Mouse (Mus musculus) neural tube, embryonic 15.5 days (tissue): Measurements from ENCODE around the gene Klc2. TPM values are rescaled to one million over a fixed set of nuclear protein-coding genes. Genes with fewer than 3 reads are reported as not detected.

Experiments
- ATAC-seq: fragments of 200-750 bp; cut with Nextera tagmentation; 2 replicates; pipeline ENCODE4 v1.8.0; 2017; ENCODE audit warnings: mild to moderate bottlenecking, moderate TSS enrichment, moderate library complexity; ENCODE audit not compliant: low FRiP score
- H3K27ac ChIP-seq: fragments of 300-500 bp; sonication (generic); replicated peaks from 2 replicates; pipeline ENCODE4 v1.5.1; 2015; ENCODE audit warnings: mild to moderate bottlenecking, inconsistent platforms
- H3K27me3 ChIP-seq: fragments of 300-500 bp; sonication (generic); replicated peaks from 2 replicates; pipeline ENCODE4 v1.6.1; 2015; ENCODE audit warnings: inconsistent platforms
- H3K36me3 ChIP-seq: fragments of 300-500 bp; sonication (generic); 2 replicates; pipeline ENCODE4 v1.6.1; 2015; ENCODE audit warnings: inconsistent platforms
- H3K4me1 ChIP-seq: fragments of 300-500 bp; sonication (generic); 2 replicates; pipeline ENCODE4 v1.6.1; 2015; ENCODE audit warnings: inconsistent platforms
- H3K4me2 ChIP-seq: fragments of 300-500 bp; sonication (generic); 2 replicates; pipeline ENCODE4 v1.6.1; 2015; ENCODE audit warnings: inconsistent platforms, mild to moderate bottlenecking, moderate library complexity
- H3K4me3 ChIP-seq: fragments of 300-500 bp; sonication (generic); replicated peaks from 2 replicates; pipeline ENCODE4 v1.5.1; 2015; ENCODE audit warnings: mild to moderate bottlenecking, inconsistent platforms
- H3K9ac ChIP-seq: fragments of 300-500 bp; sonication (generic); replicated peaks from 2 replicates; pipeline ENCODE4 v1.6.1; 2015; ENCODE audit warnings: mild to moderate bottlenecking, inconsistent platforms
- H3K9me3 ChIP-seq: fragments of 300-500 bp; sonication (generic); replicated peaks from 2 replicates; pipeline ENCODE4 v1.6.1; 2016; ENCODE audit warnings: inconsistent platforms
- WGBS: fragments of 180-500 bp; shearing (Covaris S2); methylation state at CpG from one replicate; pipeline ENCODE4 v1.1.7; 2015; ENCODE audit warnings: mixed read lengths; 5-methylcytosine and 5-hydroxymethylcytosine counted together
- polyA plus RNA-seq: library from polyadenylated mRNA; unstranded; fragments of >200 nt; fragmentation: Nextera tagmentation; extraction: Ambion mirVana; gene quantifications from 2 replicates; pipeline ENCODE4 v1.2.1, GENCODE M21; 2015

The Klc2 gene
- polyA plus RNA-seq, 1 experiment from 2014 or later = 94.5 TPM

- no peak for ATAC-seq
- peak overlapping the region; percentile 83 for H3K4me2 ChIP-seq
These were observed 48.4 kb downstream of the Klc2 start for GRCm38 (mm10) chr19:5069978-5070377.

DNA sequence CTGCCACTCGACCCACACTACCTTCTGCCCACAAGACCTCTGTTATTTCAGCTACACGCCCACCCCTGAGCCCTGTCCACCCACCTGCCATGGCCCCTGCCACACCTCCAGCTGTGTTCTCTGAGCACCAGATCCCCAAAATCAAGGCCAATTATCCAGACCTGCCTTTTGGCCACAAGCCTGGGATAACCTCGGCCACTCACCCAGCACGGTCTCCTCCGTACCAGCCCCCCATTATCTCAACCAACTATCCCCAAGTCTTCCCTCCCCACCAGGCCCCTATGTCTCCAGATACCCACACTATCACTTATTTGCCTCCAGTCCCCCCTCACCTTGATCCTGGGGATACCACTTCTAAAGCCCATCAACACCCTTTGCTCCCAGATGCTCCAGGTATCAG is 48.9 kb downstream of the Klc2 start:
- no peaks in the 10 kb centered on the region for H3K36me3 ChIP-seq
- peak overlapping the region; percentile 83 for H3K4me2 ChIP-seq
- H3K27ac ChIP-seq = no peak overlapping the region
- no peak for ATAC-seq
- peak overlapping the region; percentile 41; the same call in 1 of the 2 replicates for H3K4me3 ChIP-seq
- 81% methylated on average over 5 of the region's 5 CpGs for WGBS
- H3K27me3 ChIP-seq = peaks cover 52% of the 10 kb centered on the region
- H3K9me3 ChIP-seq = no peaks in the 10 kb centered on the region
- H3K4me1 ChIP-seq = peaks cover 45% of the 10 kb centered on the region
- no peak overlapping the region for H3K9ac ChIP-seq

More at GRCm38 (mm10) chr19:5069978-5070377, 48.4 kb downstream of the Klc2 start:
- 76% methylated on average over 7 of the region's 7 CpGs for WGBS
- H3K4me3 ChIP-seq = no peak overlapping the region
- peaks cover 45% of the 10 kb centered on the region for H3K4me1 ChIP-seq
- no peaks in the 10 kb centered on the region for H3K36me3 ChIP-seq
- H3K27me3 ChIP-seq = peaks cover 57% of the 10 kb centered on the region
- no peaks in the 10 kb centered on the region for H3K9me3 ChIP-seq
- no peak overlapping the region for H3K9ac ChIP-seq
- H3K27ac ChIP-seq = no peak overlapping the region

- peak overlapping the region; percentile 41 for H3K4me3 ChIP-seq
- ATAC-seq = no peak
- H3K36me3 ChIP-seq = no peaks in the 10 kb centered on the region
- no peak overlapping the region for H3K27ac ChIP-seq
- H3K27me3 ChIP-seq = peaks cover 44% of the 10 kb centered on the region
- H3K4me2 ChIP-seq = peak overlapping the region; percentile 83
- peak overlapping the region; percentile 53 for H3K9ac ChIP-seq
- no peaks in the 10 kb centered on the region for H3K9me3 ChIP-seq
- peaks cover 45% of the 10 kb centered on the region for H3K4me1 ChIP-seq
- 28% methylated on average over 21 of the region's 21 CpGs for WGBS
These were observed 49.7 kb downstream of the Klc2 start for GRCm38 (mm10) chr19:5068570-5069234.

- peak within 1 kb of the TSS; percentile 53 for H3K9ac ChIP-seq
- no peak; the same call in 1 of the 2 replicates for ATAC-seq
- peaks cover 41% of the 10 kb centered on the region for H3K27me3 ChIP-seq
- peak within 1 kb of the TSS; percentile 83 for H3K4me2 ChIP-seq
- WGBS = 2% methylated on average over 56 of the region's 56 CpGs
- peak within 1 kb of the TSS; percentile 41 for H3K4me3 ChIP-seq
- peaks cover 43% of the 10 kb centered on the region for H3K4me1 ChIP-seq
- H3K36me3 ChIP-seq = no peaks in the 10 kb centered on the region
- H3K9me3 ChIP-seq = no peaks in the 10 kb centered on the region
- peak within 1 kb of the TSS; percentile 29; the same call in 1 of the 2 replicates for H3K27ac ChIP-seq
These were observed 50.3 kb downstream of the Klc2 start, which contains the start of gene Cd248 for GRCm38 (mm10) chr19:5067867-5068569. Cd248 (plus strand) TSS chr19:5068078.

DNA sequence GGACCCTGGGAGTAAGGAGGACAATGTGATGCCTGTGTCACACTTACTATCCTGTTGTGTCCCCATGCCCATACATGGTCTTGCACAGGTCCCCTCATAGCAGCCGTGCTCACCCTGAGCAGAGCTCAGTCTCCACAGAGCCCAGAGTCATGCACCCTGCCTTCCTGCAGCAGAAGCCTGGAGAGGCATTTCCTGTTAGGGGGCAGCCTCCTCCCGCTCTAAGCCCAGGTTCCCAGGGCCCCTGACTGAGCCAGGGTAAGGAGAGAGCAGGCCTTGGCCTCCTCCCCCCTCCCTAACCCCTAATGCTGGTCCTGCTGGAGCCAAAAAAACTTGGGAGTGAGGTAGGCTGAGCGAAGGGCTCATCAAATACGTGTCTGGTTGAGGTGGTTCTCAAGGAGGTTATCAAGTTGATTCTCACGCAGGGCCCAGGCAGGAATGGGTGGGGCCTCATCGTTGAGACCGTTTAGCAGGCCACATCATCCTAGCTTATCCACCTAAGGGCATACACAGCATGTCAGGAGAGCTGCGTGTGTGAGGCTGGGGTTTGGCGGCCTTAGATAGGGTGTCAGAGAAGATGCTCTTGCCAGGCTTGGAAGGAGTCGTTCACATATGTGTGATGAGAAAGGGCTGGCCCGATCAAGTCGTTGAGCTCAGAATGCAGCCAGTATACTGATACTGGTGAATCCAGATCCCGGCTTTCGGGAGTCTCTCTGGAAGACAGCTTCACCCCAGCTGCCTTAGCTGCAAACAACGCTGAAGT is 51.1 kb downstream of the Klc2 start:
- ATAC-seq = no peak
- peak overlapping the region; percentile 53; the same call in 1 of the 2 replicates for H3K9ac ChIP-seq
- H3K4me2 ChIP-seq = peak overlapping the region; percentile 83
- H3K27me3 ChIP-seq = peaks cover 41% of the 10 kb centered on the region
- H3K4me3 ChIP-seq = peak overlapping the region; percentile 41
- no peaks in the 10 kb centered on the region for H3K36me3 ChIP-seq
- peaks cover 35% of the 10 kb centered on the region for H3K4me1 ChIP-seq
- peak overlapping the region; percentile 29; the same call in 1 of the 2 replicates for H3K27ac ChIP-seq
- H3K9me3 ChIP-seq = no peaks in the 10 kb centered on the region
- 15% methylated on average over 15 of the region's 15 CpGs for WGBS

- Histone ChIP-seq H3K9me3 (no peaks in the 10 kb centered on the region), H3K4me3 (no peak overlapping the region), H3K36me3 (no peaks in the 10 kb centered on the region), H3K27ac (no peak overlapping the region), H3K27me3 (peaks cover 35% of the 10 kb centered on the region), H3K9ac (no peak overlapping the region), H3K4me1 (peaks cover 25% of the 10 kb centered on the region), H3K4me2 (no peak overlapping the region)
- no peak for ATAC-seq
- WGBS = 68% methylated on average over 7 of the region's 7 CpGs
These were observed 53.3 kb downstream of the Klc2 start for GRCm38 (mm10) chr19:5065104-5065503.

DNA sequence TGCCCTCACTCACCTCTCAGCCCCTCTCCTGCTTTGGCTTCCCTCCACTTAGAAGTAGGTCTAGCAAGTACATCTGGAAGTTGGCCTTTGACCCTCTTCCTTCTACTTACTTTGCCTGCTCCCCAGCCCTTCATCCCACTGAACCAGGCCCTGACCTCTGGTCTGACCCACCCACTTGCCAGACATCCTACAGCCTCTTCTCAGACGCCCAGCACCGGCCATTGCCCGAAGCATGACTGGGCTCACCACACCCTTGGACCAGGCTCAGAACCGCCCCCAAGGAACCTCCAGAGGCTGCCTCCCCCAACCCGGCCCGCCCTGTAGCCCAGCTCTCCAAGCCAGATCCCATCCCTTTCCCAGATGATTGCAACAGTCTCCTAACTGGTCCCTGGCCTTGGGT is 55.9 kb downstream of the Klc2 start:
- no peak overlapping the region for H3K27ac ChIP-seq
- ATAC-seq = no peak
- no peak overlapping the region for H3K9ac ChIP-seq
- no peaks in the 10 kb centered on the region for H3K9me3 ChIP-seq
- peaks cover 17% of the 10 kb centered on the region for H3K4me1 ChIP-seq
- H3K36me3 ChIP-seq = no peaks in the 10 kb centered on the region
- H3K27me3 ChIP-seq = peaks cover 27% of the 10 kb centered on the region
- no peak overlapping the region for H3K4me3 ChIP-seq
- WGBS = 95% methylated on average over 6 of the region's 6 CpGs
- H3K4me2 ChIP-seq = no peak overlapping the region

- Histone ChIP-seq H3K4me3 (no peak overlapping the region), H3K36me3 (no peaks in the 10 kb centered on the region), H3K4me1 (peaks cover 13% of the 10 kb centered on the region), H3K9ac (no peak overlapping the region), H3K27ac (no peak overlapping the region), H3K27me3 (peaks cover 24% of the 10 kb centered on the region), H3K9me3 (no peaks in the 10 kb centered on the region), H3K4me2 (no peak overlapping the region)
- 90% methylated on average over 5 of the region's 5 CpGs for WGBS
- ATAC-seq = no peak
These were observed 56.3 kb downstream of the Klc2 start for GRCm38 (mm10) chr19:5062041-5062440.

DNA sequence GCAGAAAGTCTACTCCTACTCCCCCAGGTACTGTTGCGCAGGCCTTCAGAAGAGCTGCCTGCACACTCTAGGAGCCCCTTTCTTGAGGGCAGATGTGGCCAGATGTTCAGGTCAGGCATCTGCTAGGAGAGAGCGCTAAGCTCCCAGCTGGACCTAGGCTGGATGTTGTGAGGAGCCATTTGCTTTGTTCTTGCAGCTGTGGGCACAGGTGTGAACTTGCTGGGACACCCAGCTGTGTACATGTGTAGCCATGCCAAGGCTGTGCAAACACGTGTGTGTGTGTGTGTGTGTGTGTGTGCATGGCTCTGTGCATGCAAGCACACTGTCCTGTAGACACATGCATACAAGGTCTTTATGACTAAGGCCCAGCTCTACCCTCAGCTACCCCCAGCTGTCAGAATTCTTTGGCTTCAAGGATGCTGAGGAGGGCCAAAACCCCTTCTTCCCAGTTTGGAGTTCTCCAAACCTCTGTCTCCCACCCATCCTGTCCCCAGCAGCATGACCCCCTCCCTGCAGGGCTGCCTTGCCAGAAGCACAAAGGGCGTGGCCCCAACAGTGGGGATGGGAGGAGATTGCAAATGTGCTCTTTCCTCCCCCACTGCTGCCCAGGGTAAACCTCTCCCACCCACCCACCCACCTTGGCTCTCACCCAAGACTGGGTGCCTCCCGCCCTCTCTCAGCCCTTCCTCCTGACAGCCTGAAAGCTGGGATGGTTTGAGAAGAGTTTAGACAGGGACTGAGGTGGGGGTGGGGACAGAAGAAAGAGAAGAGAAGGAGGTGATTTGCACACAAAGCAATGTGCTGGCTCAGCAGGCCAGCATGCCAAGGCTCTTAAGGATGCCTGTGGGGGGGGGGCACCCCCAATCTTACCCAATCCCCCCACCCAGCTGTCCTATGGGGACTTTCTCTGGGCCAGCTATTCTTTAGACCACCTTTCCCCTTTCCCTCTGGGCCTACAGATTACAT is 57.7 kb downstream of the Klc2 start:
- Histone ChIP-seq H3K4me3 (no peak overlapping the region), H3K9ac (no peak overlapping the region), H3K9me3 (no peaks in the 10 kb centered on the region), H3K4me2 (no peak overlapping the region), H3K27ac (no peak overlapping the region), H3K4me1 (peaks cover 18% of the 10 kb centered on the region), H3K36me3 (no peaks in the 10 kb centered on the region), H3K27me3 (peaks cover 13% of the 10 kb centered on the region)
- ATAC-seq = no peak
- WGBS = 38% methylated on average over 5 of the region's 5 CpGs

DNA sequence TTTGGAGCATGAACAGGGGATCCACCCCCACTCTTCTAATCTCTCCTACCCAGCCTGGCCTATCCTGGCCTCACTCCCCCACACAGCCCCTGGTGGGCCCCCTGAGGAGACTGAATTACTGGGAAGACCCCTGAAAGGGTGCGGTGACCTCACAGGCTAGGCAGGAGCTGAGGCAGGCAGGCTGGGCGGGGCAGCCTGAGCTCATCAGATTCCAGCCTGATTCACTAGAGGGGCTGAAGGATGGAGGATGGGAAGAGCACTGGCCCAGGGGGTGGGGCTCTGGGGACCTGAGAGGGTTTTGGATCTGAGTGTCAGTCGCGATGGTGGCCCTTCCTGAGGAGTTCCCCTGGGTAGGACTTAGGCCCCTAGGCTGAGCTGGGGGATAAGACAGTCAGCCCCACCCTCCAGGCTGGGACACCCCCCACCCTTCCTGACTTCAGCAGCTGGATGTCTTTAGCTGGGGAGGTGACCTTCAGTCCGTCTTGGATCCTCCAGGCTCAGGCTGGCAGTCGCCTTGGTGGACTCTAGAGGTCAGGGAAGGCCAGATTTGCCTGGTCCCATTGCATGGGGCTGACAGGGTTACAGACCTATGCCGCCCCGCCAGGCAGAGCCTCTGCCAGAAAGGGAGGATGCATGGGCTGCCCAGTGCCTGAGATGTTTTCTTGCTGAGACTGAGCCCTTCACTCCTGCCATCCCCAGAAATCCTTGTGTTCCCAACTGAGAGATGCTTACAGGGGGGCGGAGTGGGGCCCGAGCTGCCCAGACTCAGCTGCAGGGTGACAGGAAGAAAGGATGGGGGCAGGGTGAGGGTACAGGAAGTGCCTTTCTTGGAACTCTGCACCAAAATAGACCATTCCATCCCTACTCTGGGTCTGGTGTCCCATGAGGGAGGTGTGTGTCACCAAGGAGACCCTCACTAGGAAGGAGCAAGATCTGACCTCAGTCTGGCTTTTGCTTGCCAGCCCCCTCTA is 59.3 kb downstream of the Klc2 start:
- no peaks in the 10 kb centered on the region for H3K36me3 ChIP-seq
- no peak overlapping the region for H3K4me3 ChIP-seq
- no peak overlapping the region for H3K9ac ChIP-seq
- H3K9me3 ChIP-seq = no peaks in the 10 kb centered on the region
- 0 out of 2 replicates have a peak, but pooled peaks have one; percentile 5 for ATAC-seq
- WGBS = 23% methylated on average over 10 of the region's 10 CpGs
- H3K27me3 ChIP-seq = peaks cover 15% of the 10 kb centered on the region
- no peak overlapping the region for H3K27ac ChIP-seq
- peaks cover 18% of the 10 kb centered on the region for H3K4me1 ChIP-seq
- no peak overlapping the region for H3K4me2 ChIP-seq
